Mouse (Mus musculus) forebrain, embryonic 14.5 days (tissue): Measurements from ENCODE around the gene Ggnbp2. TPM values are rescaled to one million over a fixed set of nuclear protein-coding genes. Genes with fewer than 3 reads are reported as not detected.

ENCODE experiments used
- ATAC-seq: fragments of 200-750 bp; cut with Nextera tagmentation; 2 replicates; pipeline ENCODE4 v1.8.0; 2017; ENCODE audit warnings: mild to moderate bottlenecking, moderate library complexity
- DNase-seq: peaks from one replicate; pipeline ENCODE4 v3.0.0-alpha.2; 2015; ENCODE audit warnings: low spot score
- H3K27ac ChIP-seq: fragments of 300-500 bp; sonication (generic); 2 replicates; pipeline ENCODE4 v1.5.1; 2014; ENCODE audit warnings: low read depth, mild to moderate bottlenecking, control low read depth, low read length, moderate library complexity
- H3K27me3 ChIP-seq: fragments of 300-500 bp; sonication (generic); replicated peaks from 2 replicates; pipeline ENCODE4 v1.6.1; 2014; ENCODE audit warnings: low read length, control low read depth, mixed read lengths; ENCODE audit not compliant: control insufficient read depth, insufficient read depth
- H3K36me3 ChIP-seq: fragments of 300-500 bp; sonication (generic); 2 replicates; pipeline ENCODE4 v1.6.1; 2014; ENCODE audit warnings: low read length, control low read depth; ENCODE audit not compliant: control insufficient read depth, insufficient read depth
- H3K4me1 ChIP-seq: fragments of 300-500 bp; sonication (generic); 2 replicates; pipeline ENCODE4 v1.6.1; 2014; ENCODE audit warnings: antibody characterized with exemption, low read length, control low read depth; ENCODE audit not compliant: control insufficient read depth, insufficient read depth
- H3K4me2 ChIP-seq: fragments of 300-500 bp; sonication (generic); 2 replicates; pipeline ENCODE4 v1.6.1; 2014; ENCODE audit warnings: mild to moderate bottlenecking, control low read depth, low read length
- H3K4me3 ChIP-seq: fragments of 300-500 bp; sonication (generic); 2 replicates; pipeline ENCODE4 v1.5.1; 2014; ENCODE audit warnings: low read depth, low read length, control low read depth
- H3K9ac ChIP-seq: fragments of 300-500 bp; sonication (generic); 2 replicates; pipeline ENCODE4 v1.6.1; 2014; ENCODE audit warnings: mild to moderate bottlenecking, low read length, control low read depth, moderate library complexity
- H3K9me3 ChIP-seq: fragments of 300-500 bp; sonication (generic); replicated peaks from 2 replicates; pipeline ENCODE4 v1.6.1; 2016; ENCODE audit warnings: low read length, control low read depth, mixed read lengths; ENCODE audit not compliant: control insufficient read depth
- WGBS: fragments of 180-500 bp; shearing (Covaris S2); extraction: QIAGEN DNeasy Blood & Tissue Kit; methylation state at CpG from one replicate; pipeline ENCODE4 v1.1.7; 2014; 5-methylcytosine and 5-hydroxymethylcytosine counted together
- polyA plus RNA-seq: library from polyadenylated mRNA; unstranded; fragments of >200 nt; fragmentation: Nextera tagmentation; extraction: Ambion mirVana; gene quantifications from 2 replicates; pipeline ENCODE4 v1.2.1, GENCODE M21; 2014

Gene Ggnbp2
- polyA plus RNA-seq, 1 experiment from 2014 or later: 55.2 TPM

DNA sequence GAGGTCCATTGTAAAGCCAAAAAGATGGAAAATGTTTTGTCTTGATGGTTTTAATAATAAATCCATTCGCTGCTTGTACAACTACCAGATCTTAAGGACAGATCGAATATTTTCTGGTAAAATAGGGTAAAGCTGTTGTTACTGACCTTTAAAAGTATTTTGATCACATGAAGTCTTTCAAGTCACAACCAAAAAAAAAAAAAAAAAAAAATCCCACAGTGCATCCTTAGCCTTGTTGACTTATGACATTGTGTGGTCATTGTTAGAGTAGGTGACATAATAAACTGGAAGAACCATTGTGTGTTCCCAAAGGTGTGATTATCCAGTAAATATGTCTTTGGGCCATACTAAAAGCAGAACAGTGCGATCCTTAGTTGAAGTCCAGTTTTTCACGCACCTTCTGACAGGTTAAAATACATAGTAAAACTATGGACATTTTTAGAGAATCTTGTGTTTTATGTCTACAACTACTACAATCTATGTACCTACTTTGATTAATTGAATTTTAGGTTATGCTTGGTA is 992 bp upstream of the Ggnbp2 start:
- peak overlapping the region; percentile 89 for H3K4me3 ChIP-seq
- H3K27ac ChIP-seq: peak overlapping the region; percentile 97; the same call in 1 of the 2 replicates
- H3K36me3 ChIP-seq: no peaks in the 10 kb centered on the region; the same call in 1 of the 2 replicates
- no peaks in the 10 kb centered on the region for H3K27me3 ChIP-seq
- H3K9ac ChIP-seq: peak overlapping the region; percentile 94
- H3K4me1 ChIP-seq: peaks cover 11% of the 10 kb centered on the region
- no peak for DNase-seq
- H3K9me3 ChIP-seq: no peaks in the 10 kb centered on the region
- H3K4me2 ChIP-seq: peak overlapping the region; percentile 63
- 85% methylated on average over 4 of the region's 4 CpGs for WGBS
- ATAC-seq: no peak

DNA sequence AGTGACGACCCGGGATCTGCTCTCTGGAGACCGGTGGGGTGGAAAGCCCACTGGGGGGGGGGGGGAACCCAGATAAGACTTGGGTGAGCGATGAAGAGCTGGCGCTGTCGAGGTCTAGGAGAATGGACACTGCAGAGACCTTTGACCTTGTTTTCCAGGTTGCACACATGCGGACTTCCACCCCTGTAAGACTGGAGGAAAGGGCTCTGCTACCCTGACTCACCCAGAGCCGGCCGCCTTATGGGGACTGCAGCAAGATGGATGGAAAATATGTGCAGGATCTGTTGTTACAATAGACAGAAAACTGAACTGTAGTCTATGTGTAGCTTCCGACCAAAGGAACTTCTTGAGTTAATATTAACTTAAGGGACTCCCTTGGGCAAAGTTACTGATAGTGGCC is 429 bp upstream of the Ggnbp2 start:
- peak overlapping the region; percentile 97 for H3K27ac ChIP-seq
- H3K9me3 ChIP-seq: no peaks in the 10 kb centered on the region
- peak; percentile 25 for ATAC-seq
- H3K4me3 ChIP-seq: peak overlapping the region; percentile 89
- H3K9ac ChIP-seq: peak overlapping the region; percentile 94
- peaks cover 11% of the 10 kb centered on the region for H3K4me1 ChIP-seq
- 1% methylated on average over 10 of the region's 10 CpGs for WGBS
- H3K27me3 ChIP-seq: no peaks in the 10 kb centered on the region
- peak; percentile 61 for DNase-seq
- no peaks in the 10 kb centered on the region; the same call in 1 of the 2 replicates for H3K36me3 ChIP-seq
- peak overlapping the region; percentile 63 for H3K4me2 ChIP-seq

DNA sequence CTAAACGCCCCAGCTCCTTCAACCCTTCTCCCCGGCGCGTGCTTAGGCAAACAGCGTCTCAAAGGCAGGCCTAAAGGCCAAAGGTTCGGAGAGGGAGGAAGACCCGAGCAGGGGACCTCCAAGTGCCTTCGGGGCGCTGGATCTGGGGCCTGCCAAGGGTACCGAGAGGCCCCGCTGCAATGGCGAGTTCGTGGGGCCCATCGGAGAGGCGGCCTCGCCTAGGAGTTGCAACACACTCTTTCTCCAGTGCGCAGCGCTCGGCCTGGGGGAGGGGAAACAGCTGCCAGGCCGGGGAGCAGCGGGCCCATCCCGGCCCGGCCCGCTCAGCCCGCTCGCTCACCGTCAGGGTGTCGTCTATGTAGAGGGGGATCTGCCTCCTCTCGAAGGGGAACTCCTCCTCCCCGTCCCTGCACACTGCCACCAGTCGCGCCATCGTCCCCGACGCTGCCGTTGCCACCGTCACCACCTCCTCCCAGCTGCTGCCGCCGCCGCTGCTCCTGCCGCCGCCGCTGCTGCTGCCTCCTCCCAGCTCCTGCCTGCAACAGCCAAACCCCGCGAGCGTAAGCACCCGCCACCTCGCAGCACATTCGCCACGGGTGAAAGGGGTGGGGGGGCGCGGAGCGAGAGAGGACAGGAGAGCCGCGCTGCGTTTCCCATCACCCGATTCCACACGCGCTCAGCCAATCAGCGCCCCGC is 932 bp downstream of the Ggnbp2 start:
- H3K9ac ChIP-seq: peak overlapping the region; percentile 92
- peak overlapping the region; percentile 72 for H3K4me2 ChIP-seq
- H3K4me3 ChIP-seq: peak overlapping the region; percentile 89
- H3K27ac ChIP-seq: peak overlapping the region; percentile 97
- peaks cover 11% of the 10 kb centered on the region for H3K4me1 ChIP-seq
- H3K9me3 ChIP-seq: no peaks in the 10 kb centered on the region
- DNase-seq (peak; percentile 97), ATAC-seq (peak; percentile 90)
- WGBS: under 1% methylated on average over 52 of the region's 61 CpGs
- H3K36me3 ChIP-seq: no peaks in the 10 kb centered on the region; the same call in 1 of the 2 replicates
- H3K27me3 ChIP-seq: no peaks in the 10 kb centered on the region

DNA sequence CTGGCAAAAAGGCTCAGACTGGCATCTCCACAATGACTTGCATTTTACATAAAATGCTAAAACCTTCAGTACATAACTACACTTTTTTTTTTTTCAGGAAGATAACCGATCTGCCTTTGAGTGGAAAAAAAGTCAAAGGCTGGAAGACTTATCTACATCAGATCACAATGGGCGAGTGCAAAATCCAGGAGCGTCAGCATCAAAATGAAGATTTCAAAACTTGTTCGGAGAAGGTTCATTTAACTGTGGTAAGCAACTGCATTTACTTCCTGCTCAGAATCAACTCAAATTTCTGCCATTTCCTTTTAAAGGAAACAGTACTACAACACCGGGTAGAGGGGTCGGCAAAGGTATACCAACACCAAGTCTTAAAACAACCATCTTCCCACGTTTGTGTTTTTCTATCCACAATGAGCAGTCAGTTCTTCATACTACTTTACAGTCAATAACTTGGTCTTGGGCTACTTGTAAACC is 1.8 kb downstream of the Ggnbp2 start:
- peak overlapping the region; percentile 92 for H3K9ac ChIP-seq
- no peak for DNase-seq
- H3K9me3 ChIP-seq: no peaks in the 10 kb centered on the region
- H3K27me3 ChIP-seq: no peaks in the 10 kb centered on the region
- no peak overlapping the region; the same call in 1 of the 2 replicates for H3K27ac ChIP-seq
- peak overlapping the region; percentile 72 for H3K4me2 ChIP-seq
- H3K36me3 ChIP-seq: no peaks in the 10 kb centered on the region; the same call in 1 of the 2 replicates
- H3K4me1 ChIP-seq: peaks cover 11% of the 10 kb centered on the region
- H3K4me3 ChIP-seq: peak overlapping the region; percentile 89
- whole genome bisulfite sequencing: 20% methylated on average over 7 of the region's 7 CpGs
- no peak for ATAC-seq

DNA sequence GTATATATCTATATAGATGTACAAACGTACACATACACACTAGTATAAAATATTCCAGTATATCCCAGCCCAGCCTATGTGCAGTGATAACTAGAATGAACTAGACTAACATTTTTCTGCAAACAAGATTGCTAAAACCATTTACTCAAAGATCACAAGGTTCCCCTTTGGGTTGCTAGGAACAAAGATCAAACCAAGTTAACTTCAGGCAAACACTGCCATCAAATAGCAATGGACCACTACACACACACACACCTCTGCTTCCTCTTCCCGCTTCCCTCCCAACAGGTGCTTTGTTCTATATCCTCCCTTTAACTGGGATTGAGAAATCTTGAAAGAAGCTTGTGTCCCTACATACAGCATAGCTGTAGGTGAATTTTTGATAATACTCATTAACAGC is 3.0 kb downstream of the Ggnbp2 start:
- H3K27me3 ChIP-seq: no peaks in the 10 kb centered on the region
- peaks cover 11% of the 10 kb centered on the region for H3K4me1 ChIP-seq
- no peaks in the 10 kb centered on the region for H3K9me3 ChIP-seq
- ATAC-seq (no peak), DNase-seq (no peak)
- peaks cover 3% of the 10 kb centered on the region for H3K36me3 ChIP-seq
- no peak overlapping the region for H3K4me3 ChIP-seq
- H3K9ac ChIP-seq: no peak overlapping the region
- no peak overlapping the region for H3K27ac ChIP-seq
- no peak overlapping the region for H3K4me2 ChIP-seq
- WGBS: 86% methylated on average over 2 of the region's 2 CpGs

DNA sequence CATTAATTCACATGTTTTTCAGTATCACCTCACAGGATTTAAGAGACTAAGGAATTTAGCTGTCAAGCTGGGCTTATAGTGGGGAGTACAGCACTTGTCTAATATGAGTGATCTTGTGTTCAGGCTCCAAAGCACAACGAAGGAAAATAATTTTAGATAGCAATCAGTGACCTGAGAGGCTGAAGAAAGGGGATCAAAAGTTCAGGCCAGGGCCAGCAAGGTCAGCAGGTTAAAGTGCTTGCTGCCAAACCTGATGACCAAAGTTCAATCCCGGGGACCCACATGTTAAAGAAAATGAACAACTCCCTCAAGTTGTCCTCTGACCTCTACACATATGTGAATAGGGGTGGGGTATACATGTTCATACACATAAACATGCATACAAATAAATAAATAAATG is 5.3 kb downstream of the Ggnbp2 start:
- Histone ChIP-seq H3K4me1 (peaks cover 11% of the 10 kb centered on the region), H3K36me3 (peaks cover 11% of the 10 kb centered on the region), H3K4me3 (no peak overlapping the region), H3K9me3 (no peaks in the 10 kb centered on the region), H3K9ac (no peak overlapping the region), H3K27me3 (no peaks in the 10 kb centered on the region), H3K27ac (no peak overlapping the region), H3K4me2 (no peak overlapping the region)
- DNase-seq: no peak
- ATAC-seq: no peak
- 83% methylated on average over 2 of the region's 2 CpGs for WGBS

DNA sequence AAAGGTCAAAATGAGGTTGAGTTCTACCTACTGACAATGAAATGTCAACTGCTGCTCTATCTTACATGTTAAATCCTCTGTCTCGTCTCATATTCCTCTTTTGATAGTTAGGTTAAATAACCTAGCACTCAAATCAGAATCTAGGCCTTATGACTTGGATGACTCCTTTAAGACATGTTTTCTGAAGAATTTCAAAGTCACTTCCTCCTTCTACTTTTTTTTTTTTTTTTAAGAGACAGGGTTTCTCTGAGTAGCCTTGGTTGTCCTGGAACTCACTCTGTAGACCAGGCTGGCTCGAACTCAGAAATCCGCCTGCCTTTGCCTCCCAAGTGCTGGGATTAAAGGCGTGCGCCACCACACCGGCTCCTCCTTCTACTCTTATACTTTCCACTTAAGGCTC is 15.3 kb downstream of the Ggnbp2 start:
- Histone ChIP-seq H3K4me3 (no peak overlapping the region), H3K27ac (no peak overlapping the region), H3K27me3 (no peaks in the 10 kb centered on the region), H3K9ac (no peak overlapping the region), H3K36me3 (peaks cover 63% of the 10 kb centered on the region), H3K4me2 (no peak overlapping the region), H3K4me1 (no peaks in the 10 kb centered on the region), H3K9me3 (no peaks in the 10 kb centered on the region)
- DNase-seq: no peak
- ATAC-seq: no peak
- 95% methylated on average over 6 of the region's 6 CpGs for WGBS

DNA sequence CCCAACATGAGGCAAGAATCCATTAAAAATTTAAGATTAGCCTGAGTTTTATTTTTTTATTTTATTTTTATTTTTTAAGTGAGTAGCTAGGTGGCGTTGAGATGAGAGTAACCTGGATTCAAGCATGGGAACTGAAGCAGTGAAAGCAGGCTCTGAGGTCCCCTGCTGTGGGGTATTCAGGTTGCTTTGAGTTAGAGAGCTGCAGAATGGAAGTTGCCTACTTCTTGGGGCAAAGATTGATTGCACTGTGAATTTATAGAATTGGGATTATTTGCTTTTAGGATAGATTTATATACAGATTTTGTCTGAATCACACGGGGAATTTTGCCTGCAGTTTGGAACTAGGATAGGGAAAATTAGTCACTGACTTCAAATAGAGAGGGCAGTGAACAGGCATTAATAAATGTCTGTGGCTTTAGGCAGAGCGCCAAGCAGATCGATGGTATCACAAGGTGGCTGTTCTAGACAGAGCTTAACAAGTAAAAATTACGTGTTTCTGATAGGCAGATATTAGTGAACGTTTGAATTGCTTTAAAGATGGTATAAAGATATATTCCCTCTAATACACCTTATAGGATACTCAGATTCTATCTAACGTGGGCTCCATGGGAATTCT is 23.0 kb downstream of the Ggnbp2 start:
- Histone ChIP-seq H3K4me1 (no peaks in the 10 kb centered on the region), H3K27ac (no peak overlapping the region), H3K9me3 (no peaks in the 10 kb centered on the region), H3K27me3 (no peaks in the 10 kb centered on the region), H3K4me3 (no peak overlapping the region), H3K9ac (no peak overlapping the region), H3K36me3 (peaks cover 41% of the 10 kb centered on the region), H3K4me2 (no peak overlapping the region)
- ATAC-seq (no peak), DNase-seq (no peak)
- WGBS: 85% methylated on average over 7 of the region's 7 CpGs
